33 mouse cellular contexts compared by ENCODE assay signal in the genomic region with DNA sequence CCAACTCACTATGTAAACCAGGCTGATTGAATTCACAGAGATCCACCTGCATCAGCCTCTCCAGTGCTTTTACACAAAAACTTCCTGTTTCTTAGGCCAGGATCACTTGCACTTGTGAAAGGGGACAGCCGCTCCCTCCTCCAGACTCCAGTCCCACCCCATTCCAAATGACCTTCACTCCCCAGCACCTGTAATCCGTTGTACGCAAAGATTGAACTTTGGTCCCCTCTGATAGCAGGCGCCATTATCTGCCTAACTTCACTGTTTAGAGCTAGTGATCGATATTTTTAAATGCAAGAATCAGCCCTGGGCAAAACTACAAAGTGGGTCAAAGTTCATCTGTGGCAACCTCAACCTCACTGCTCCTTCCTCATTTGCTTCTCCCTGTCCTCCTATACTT. TPM values are rescaled to one million over a fixed set of nuclear protein-coding genes. Genes with fewer than 3 reads are reported as not detected.
A peak's percentile ranks its signal among the peaks of the same experiment; 100 is the strongest.
DNase-seq lines count a peak whose midpoint lies in the region; ATAC-seq and TF ChIP-seq lines count a peak whose summit lies in the region.
"Had no signal": no experiment of that assay in that cellular context is flagged by ENCODE, and none has a peak within 500 bp of the region (broad histone marks: within the 10 kb centered on the region; RNA-seq: fewer than 3 reads in every experiment).

No protein-coding gene starts in this region.

- no peak for ATAC-seq in liver, embryonic 12.5 days
- ATAC-seq in intestine, embryonic 16.5 days = peak; percentile 78
- peak; percentile 80 for ATAC-seq in liver, postnatal 0 days
- ATAC-seq: forebrain, embryonic 13.5 days; hindbrain, embryonic 16.5 days; midbrain, embryonic 16.5 days; Patski had no signal

- H3K9ac ChIP-seq in liver, adult 2 months (ENCODE audit: low read depth, low read length) = no peak overlapping the region
- no peak overlapping the region for H3K9ac ChIP-seq in liver, embryonic 12.5 days
- no peak overlapping the region for H3K9ac ChIP-seq in intestine, embryonic 16.5 days (ENCODE audit: low read depth, low read length)
- H3K9ac ChIP-seq in liver, postnatal 0 days (replicated peaks) = no peak overlapping the region
- H3K9ac ChIP-seq: embryonic facial prominence, embryonic 13.5 days; forebrain, embryonic 13.5 days; limb, embryonic 12.5 days; lung, embryonic 15.5 days had no signal

- peak; percentile 100 for DNase-seq in liver, adult 2 months (ENCODE audit: extremely low read depth, low read depth, low spot score)
- DNase-seq in liver, postnatal 0 days = peak; percentile 44
- DNase-seq in yolk sac, embryonic 10.5 days (ENCODE audit: low spot score) = peak; percentile 82
- DNase-seq in heart, adult 8-10 months (ENCODE audit: low spot score) = no peak
- no peak for DNase-seq in thymus, postnatal 10 days (ENCODE audit: low spot score in 2 of 2)
- no peak for DNase-seq in lung, adult 2 months
- DNase-seq: adrenal gland, postnatal 10 days; cerebellum, adult 2 months; cerebellum, postnatal 36 days; embryo, embryonic 11 days; gastrocnemius, adult 2 months; kidney, adult 11 months; kidney, postnatal 14 days; layer of hippocampus, postnatal 36 days; thymus, postnatal 36 days had no signal

- peak; percentile 88 for TF ChIP-seq EP300 in liver, postnatal 0 days (IDR thresholded peaks at IDR 0.05; ENCODE audit: low read depth)

- H3K27me3 ChIP-seq in liver, adult 2 months (ENCODE audit: control insufficient read depth, insufficient read depth, low read length) = no peaks in the 10 kb centered on the region
- H3K27me3 ChIP-seq in liver, embryonic 12.5 days (replicated peaks) = peaks cover 9% of the 10 kb centered on the region; the same call in 1 of the 2 replicates
- no peaks in the 10 kb centered on the region for H3K27me3 ChIP-seq in intestine, embryonic 16.5 days (replicated peaks; ENCODE audit: control insufficient read depth, insufficient read depth, low read length)
- no peaks in the 10 kb centered on the region for H3K27me3 ChIP-seq in liver, postnatal 0 days (ENCODE audit: insufficient read depth, low read length)
- H3K27me3 ChIP-seq: lung, embryonic 15.5 days; Patski had no signal

- no peak overlapping the region for H3K4me2 ChIP-seq in liver, embryonic 12.5 days
- no peak overlapping the region for H3K4me2 ChIP-seq in intestine, embryonic 16.5 days (ENCODE audit: low read depth, low read length)
- H3K4me2 ChIP-seq in liver, postnatal 0 days (ENCODE audit: low read depth, low read length) = no peak overlapping the region
- H3K4me2 ChIP-seq: embryonic facial prominence, embryonic 13.5 days; forebrain, embryonic 13.5 days; limb, embryonic 12.5 days; lung, embryonic 15.5 days had no signal

- H3K36me3 ChIP-seq in liver, adult 2 months (ENCODE audit: control insufficient read depth, insufficient read depth, low read length) = no peaks in the 10 kb centered on the region
- no peaks in the 10 kb centered on the region for H3K36me3 ChIP-seq in liver, embryonic 12.5 days
- H3K36me3 ChIP-seq in intestine, embryonic 16.5 days (ENCODE audit: control insufficient read depth, insufficient read depth, low read length) = no peaks in the 10 kb centered on the region
- H3K36me3 ChIP-seq in liver, postnatal 0 days (replicated peaks; ENCODE audit: insufficient read depth, low read length) = no peaks in the 10 kb centered on the region
- H3K36me3 ChIP-seq: embryonic facial prominence, embryonic 13.5 days; G1E; heart, embryonic 10.5 days; limb, embryonic 12.5 days; lung, embryonic 15.5 days; midbrain, embryonic 10.5 days had no signal

- H3K4me3 ChIP-seq in liver, adult 2 months (ENCODE audit: insufficient read depth, low read depth, low read length) = no peak overlapping the region
- H3K4me3 ChIP-seq in liver, embryonic 12.5 days = no peak overlapping the region
- H3K4me3 ChIP-seq in intestine, embryonic 16.5 days (ENCODE audit: low read length) = no peak overlapping the region
- H3K4me3 ChIP-seq in liver, postnatal 0 days (ENCODE audit: low read depth, low read length) = no peak overlapping the region
- no peak overlapping the region for H3K4me3 ChIP-seq in lung, adult 2 months (replicated peaks; ENCODE audit: extremely low read depth, low read depth, low read length)
- H3K4me3 ChIP-seq: embryonic facial prominence, embryonic 13.5 days; erythroblast, embryonic 14.5 days; forebrain, embryonic 13.5 days; gastrocnemius, adult 2 months; heart, embryonic 10.5 days; limb, embryonic 12.5 days; lung, embryonic 15.5 days; midbrain, embryonic 10.5 days had no signal

- H3K9me3 ChIP-seq in liver, embryonic 12.5 days (replicated peaks) = no peaks in the 10 kb centered on the region
- H3K9me3 ChIP-seq in intestine, embryonic 16.5 days (ENCODE audit: control insufficient read depth, low read length) = no peaks in the 10 kb centered on the region
- no peaks in the 10 kb centered on the region for H3K9me3 ChIP-seq in liver, postnatal 0 days (ENCODE audit: low read length)
- H3K9me3 ChIP-seq: embryonic facial prominence, embryonic 13.5 days; forebrain, embryonic 13.5 days; G1E; heart, embryonic 10.5 days; limb, embryonic 12.5 days; lung, embryonic 15.5 days; midbrain, embryonic 10.5 days had no signal

- peak overlapping the region; percentile 94 for H3K27ac ChIP-seq in liver, adult 2 months (replicated peaks; ENCODE audit: insufficient read depth, low read depth, low read length)
- H3K27ac ChIP-seq in liver, embryonic 12.5 days = no peak overlapping the region
- peak overlapping the region; percentile 75 for H3K27ac ChIP-seq in intestine, embryonic 16.5 days (ENCODE audit: low read length)
- H3K27ac ChIP-seq in liver, postnatal 0 days (ENCODE audit: low read depth) = peak overlapping the region; percentile 92
- H3K27ac ChIP-seq: embryonic facial prominence, embryonic 13.5 days; forebrain, embryonic 13.5 days; gastrocnemius, adult 2 months; heart, embryonic 10.5 days; limb, embryonic 12.5 days; lung, embryonic 15.5 days; macrophage; midbrain, embryonic 10.5 days had no signal

- 17% methylated on average over 5 of the region's 5 CpGs for WGBS in liver, adult 2 months
- 48% methylated on average over 5 of the region's 5 CpGs for WGBS in liver, embryonic 12.5 days (ENCODE audit: insufficient replicate concordance)
- WGBS in intestine, embryonic 16.5 days = 53% methylated on average over 5 of the region's 5 CpGs
- WGBS in liver, postnatal 0 days (ENCODE audit: insufficient replicate concordance) = 50% methylated on average over 5 of the region's 5 CpGs
- 74% methylated on average over 5 of the region's 5 CpGs for WGBS in lung, adult 2 months

- no peaks in the 10 kb centered on the region; the same call in 1 of the 2 replicates for H3K79me2 ChIP-seq in liver, adult 2 months (ENCODE audit: control insufficient read depth, insufficient read depth, low read length)

- TF ChIP-seq CTCF in liver, adult 2 months (IDR thresholded peaks at IDR 0.05; ENCODE audit: low read depth, low read length) = no peak
- no peak for TF ChIP-seq CTCF in liver, postnatal 0 days (IDR thresholded peaks at IDR 0.05; ENCODE audit: low read depth)
- no peak for TF ChIP-seq CTCF in lung, adult 2 months (IDR thresholded peaks at IDR 0.05; ENCODE audit: insufficient read depth, low read length)

- H3K4me1 ChIP-seq in liver, adult 2 months (ENCODE audit: control insufficient read depth, insufficient read depth, low read length) = peaks cover 32% of the 10 kb centered on the region
- peaks cover 23% of the 10 kb centered on the region for H3K4me1 ChIP-seq in liver, embryonic 12.5 days
- H3K4me1 ChIP-seq in intestine, embryonic 16.5 days (ENCODE audit: control insufficient read depth, insufficient read depth, low read length) = peaks cover 24% of the 10 kb centered on the region; the same call in 1 of the 2 replicates
- H3K4me1 ChIP-seq in liver, postnatal 0 days (ENCODE audit: insufficient read depth) = peaks cover 32% of the 10 kb centered on the region
- no peaks in the 10 kb centered on the region for H3K4me1 ChIP-seq in lung, adult 2 months (ENCODE audit: control insufficient read depth, insufficient read depth, low read length)

- no peak for TF ChIP-seq POLR2A in liver, adult 2 months (IDR thresholded peaks at IDR 0.05; ENCODE audit: extremely low read depth, insufficient read depth, low read length)
- TF ChIP-seq POLR2A in lung, adult 2 months (IDR thresholded peaks at IDR 0.05; ENCODE audit: borderline replicate concordance, extremely low read depth, low read depth, low read length) = no peak

RNA-seq across cellular contexts. Expression of gene Ddi2, which starts 8.5 kb away (rescaled TPM):
- 59.2 and 64.0 TPM in 2 replicates for total RNA-seq in liver, adult 2 months (2014; rRNA removed)
- 51.2 and 55.7 TPM in 2 replicates for polyA plus RNA-seq in liver, adult 2 months (2012; rRNA removed)
- 28.0 and 28.6 TPM in 2 replicates for polyA plus RNA-seq in liver, embryonic 12.5 days (2016; fragmentation: Nextera tagmentation; extraction: Ambion mirVana)
- polyA plus RNA-seq in intestine, embryonic 16.5 days (2015; fragmentation: Nextera tagmentation; extraction: Ambion mirVana) = 16.5 and 17.2 TPM in 2 replicates
- polyA plus RNA-seq in liver, postnatal 0 days (2015; fragmentation: Nextera tagmentation; extraction: Ambion mirVana) = 21.7 and 22.6 TPM in 2 replicates
- total RNA-seq in heart, adult 8-10 months (2022) = 10 to 100 TPM; 26.1 to 34.6 (median 29.1) TPM
- 19.7 and 20.2 TPM in 2 replicates for polyA plus RNA-seq in lung, adult 2 months (2012; rRNA removed)

RNA-seq across cellular contexts. Expression of gene Agmat, which starts 14.7 kb away (rescaled TPM):
- 164 and 180 TPM in 2 replicates for total RNA-seq in liver, adult 2 months (2014; rRNA removed)
- polyA plus RNA-seq in liver, adult 2 months (2012; rRNA removed) = 453 and 487 TPM in 2 replicates
- 16.0 and 16.3 TPM in 2 replicates for polyA plus RNA-seq in liver, embryonic 12.5 days (2016; fragmentation: Nextera tagmentation; extraction: Ambion mirVana)
- polyA plus RNA-seq in intestine, embryonic 16.5 days (2015; fragmentation: Nextera tagmentation; extraction: Ambion mirVana) = 65.6 and 72.2 TPM in 2 replicates
- 101 and 105 TPM in 2 replicates for polyA plus RNA-seq in liver, postnatal 0 days (2015; fragmentation: Nextera tagmentation; extraction: Ambion mirVana)
- total RNA-seq in heart, adult 8-10 months (2022) = under 1 TPM in 3 of 4 experiments, not detected in 1; 0.44 to 0.66 (median 0.63) TPM
- polyA plus RNA-seq in lung, adult 2 months (2012; rRNA removed) = 0.15 and 0.28 TPM in 2 replicates
- total RNA-seq: gastrocnemius, adult 2 months; hematopoietic stem cell, adult 5-6 weeks; layer of hippocampus, adult 8-10 months had no signal
- polyA plus RNA-seq: embryonic facial prominence, embryonic 13.5 days; forebrain, embryonic 13.5 days; G1E; limb, embryonic 12.5 days; macrophage; midbrain, embryonic 10.5 days; midbrain, embryonic 16.5 days; neural tube, embryonic 14.5 days; Patski had no signal

RNA-seq across cellular contexts. Expression of gene Rsc1a1, which starts 46.4 kb away (rescaled TPM):
- 16.3 and 30.3 TPM in 2 replicates for total RNA-seq in liver, adult 2 months (2014; rRNA removed)
- 52.0 and 70.9 TPM in 2 replicates for polyA plus RNA-seq in liver, adult 2 months (2012; rRNA removed)
- 0.74 TPM in 1 of 2 replicates, not detected in the other for polyA plus RNA-seq in liver, embryonic 12.5 days (2016; fragmentation: Nextera tagmentation; extraction: Ambion mirVana)
- not detected in 2 replicates for polyA plus RNA-seq in intestine, embryonic 16.5 days (2015; fragmentation: Nextera tagmentation; extraction: Ambion mirVana)
- not detected in 2 replicates for polyA plus RNA-seq in liver, postnatal 0 days (2015; fragmentation: Nextera tagmentation; extraction: Ambion mirVana)
- total RNA-seq in heart, adult 8-10 months (2022) = 1 to 10 TPM in 2 of 4 experiments, not detected in 2; 1.2 to 4.0 TPM
- polyA plus RNA-seq in lung, adult 2 months (2012; rRNA removed) = 9.0 and 14.1 TPM in 2 replicates
- total RNA-seq: layer of hippocampus, postnatal 36 days had no signal
- polyA plus RNA-seq: embryonic facial prominence, embryonic 13.5 days; heart, postnatal 0 days; hindbrain, embryonic 16.5 days; limb, embryonic 12.5 days; lung, embryonic 15.5 days; macrophage had no signal

RNA-seq across cellular contexts. Expression of gene Dnajc16, which starts 59.0 kb away (rescaled TPM):
- total RNA-seq in liver, adult 2 months (2014; rRNA removed) = 3.8 and 5.4 TPM in 2 replicates
- 5.5 and 5.6 TPM in 2 replicates for polyA plus RNA-seq in liver, adult 2 months (2012; rRNA removed)
- 3.1 and 3.2 TPM in 2 replicates for polyA plus RNA-seq in liver, embryonic 12.5 days (2016; fragmentation: Nextera tagmentation; extraction: Ambion mirVana)
- 4.2 and 4.3 TPM in 2 replicates for polyA plus RNA-seq in intestine, embryonic 16.5 days (2015; fragmentation: Nextera tagmentation; extraction: Ambion mirVana)
- polyA plus RNA-seq in liver, postnatal 0 days (2015; fragmentation: Nextera tagmentation; extraction: Ambion mirVana) = 2.7 TPM in 2 replicates
- 10 to 100 TPM; 23.2 to 28.7 (median 25.0) TPM for total RNA-seq in heart, adult 8-10 months (2022)
- polyA plus RNA-seq in lung, adult 2 months (2012; rRNA removed) = 9.6 and 12.0 TPM in 2 replicates

Comparison
In these comparisons a context has a peak if more than half of its experiments do, and no peak if none do; other contexts are left out.
1. DNase-seq: peak in liver, adult 2 months (single experiment), liver, postnatal 0 days (single experiment) and yolk sac, embryonic 10.5 days (single experiment); none in heart, adult 8-10 months (single experiment), thymus, postnatal 10 days (0 of 2) and lung, adult 2 months (single experiment).
2. RNA of gene Agmat, which starts 14.7 kb away (polyA plus RNA-seq): 453 to 487 TPM in liver, adult 2 months, 101 to 105 TPM in liver, postnatal 0 days, 65.6 to 72.2 TPM in intestine, embryonic 16.5 days and 16.0 to 16.3 TPM in liver, embryonic 12.5 days; 0.15 to 0.28 TPM in lung, adult 2 months; every median in the first group is over 10 times any median in the second.